25 mouse cellular contexts compared by ENCODE assay signal in genomic region chr4:152542447-152542846, GRCm38 (mm10).
DNase-seq lines count a peak whose midpoint lies in the region; ATAC-seq and TF ChIP-seq lines count a peak whose summit lies in the region.
"Had no signal": no experiment of that assay in that cellular context is flagged by ENCODE, and none has a peak within 500 bp of the region (broad histone marks: within the 10 kb centered on the region; RNA-seq: fewer than 3 reads in every experiment).

No protein-coding gene starts in this region.

- no peaks in the 10 kb centered on the region for H3K36me3 ChIP-seq in forebrain, postnatal 0 days (ENCODE audit: insufficient read depth)
- H3K36me3 ChIP-seq in forebrain, embryonic 15.5 days: 0 out of 2 replicates have a peak, but pooled peaks cover 8% of the 10 kb centered on the region
- H3K36me3 ChIP-seq in liver, postnatal 0 days (replicated peaks; ENCODE audit: insufficient read depth, low read length): no peaks in the 10 kb centered on the region
- no peaks in the 10 kb centered on the region for H3K36me3 ChIP-seq in liver, embryonic 12.5 days
- H3K36me3 ChIP-seq in E14TG2a.4 (ENCODE audit: insufficient read depth, low read length): no peaks in the 10 kb centered on the region

- no peak overlapping the region for H3K27ac ChIP-seq in forebrain, postnatal 0 days (ENCODE audit: low read depth, low read length)
- H3K27ac ChIP-seq in forebrain, embryonic 15.5 days (replicated peaks): no peak overlapping the region
- no peak overlapping the region for H3K27ac ChIP-seq in liver, postnatal 0 days (ENCODE audit: low read depth)
- no peak overlapping the region for H3K27ac ChIP-seq in liver, embryonic 12.5 days
- no peak overlapping the region for H3K27ac ChIP-seq in bone marrow, adult 2 months (ENCODE audit: control insufficient read depth, insufficient read depth, low read depth, low read length, poor library complexity)
- H3K27ac ChIP-seq: forebrain, embryonic 12.5 days; hindbrain, embryonic 10.5 days; limb, embryonic 10.5 days; midbrain, embryonic 10.5 days had no signal

- WGBS in forebrain, postnatal 0 days: 95% methylated on average over 11 of the region's 11 CpGs
- WGBS in forebrain, embryonic 15.5 days: 98% methylated on average over 11 of the region's 11 CpGs
- 84% methylated on average over 11 of the region's 11 CpGs for WGBS in liver, postnatal 0 days (ENCODE audit: insufficient replicate concordance)
- WGBS in liver, embryonic 12.5 days (ENCODE audit: insufficient replicate concordance): 89% methylated on average over 11 of the region's 11 CpGs
- 88% methylated on average over 11 of the region's 11 CpGs for WGBS in bone marrow, adult 2 months

- no peak overlapping the region for H3K4me2 ChIP-seq in forebrain, postnatal 0 days (ENCODE audit: low read depth)
- no peak overlapping the region for H3K4me2 ChIP-seq in forebrain, embryonic 15.5 days (replicated peaks)
- no peak overlapping the region for H3K4me2 ChIP-seq in liver, postnatal 0 days (ENCODE audit: low read depth, low read length)
- H3K4me2 ChIP-seq in liver, embryonic 12.5 days: no peak overlapping the region
- H3K4me2 ChIP-seq: forebrain, embryonic 12.5 days; liver, embryonic 11.5 days had no signal

- no peaks in the 10 kb centered on the region for H3K27me3 ChIP-seq in forebrain, postnatal 0 days (ENCODE audit: insufficient read depth, low read length)
- H3K27me3 ChIP-seq in forebrain, embryonic 15.5 days: no peaks in the 10 kb centered on the region
- H3K27me3 ChIP-seq in liver, postnatal 0 days (ENCODE audit: insufficient read depth, low read length): no peaks in the 10 kb centered on the region
- no peaks in the 10 kb centered on the region; the same call in 1 of the 2 replicates for H3K27me3 ChIP-seq in liver, embryonic 12.5 days (replicated peaks)
- peaks cover 4% of the 10 kb centered on the region for H3K27me3 ChIP-seq in E14TG2a.4 (ENCODE audit: insufficient read depth, low read length)
- H3K27me3 ChIP-seq: CH12.LX; forebrain, embryonic 12.5 days had no signal

- no peak for DNase-seq in forebrain, postnatal 0 days
- no peak for DNase-seq in liver, postnatal 0 days
- no peak for DNase-seq in thymus, postnatal 10 days (ENCODE audit: low spot score in 2 of 2)
- DNase-seq: adrenal gland, postnatal 14 days; cerebellum, adult 2 months; cerebellum, postnatal 36 days; gastrocnemius, postnatal 36 days; kidney, adult 8-10 months; kidney, postnatal 25 days; layer of hippocampus, adult 9-11 months; lung, postnatal 10 days; right cerebral cortex, postnatal 4 days; thymus, postnatal 36 days had no signal

- ATAC-seq in forebrain, postnatal 0 days: no peak
- ATAC-seq in forebrain, embryonic 15.5 days (replicated peaks): no peak
- ATAC-seq in liver, postnatal 0 days: no peak
- no peak for ATAC-seq in liver, embryonic 12.5 days
- no peak for ATAC-seq in erythroblast, adult 5-6 weeks (replicated peaks; ENCODE audit: low FRiP score, poor library complexity, severe bottlenecking)
- ATAC-seq: activated CD4-positive, CD25-positive, alpha-beta regulatory T cell, adult 4 months had no signal

- no peak for TF ChIP-seq EP300 in liver, postnatal 0 days (IDR thresholded peaks at IDR 0.05; ENCODE audit: low read depth)

- no peaks in the 10 kb centered on the region for H3K9me3 ChIP-seq in forebrain, postnatal 0 days (ENCODE audit: low read length)
- H3K9me3 ChIP-seq in forebrain, embryonic 15.5 days: no peaks in the 10 kb centered on the region
- H3K9me3 ChIP-seq in liver, postnatal 0 days (ENCODE audit: low read length): no peaks in the 10 kb centered on the region
- peaks cover 10% of the 10 kb centered on the region; the same call in 1 of the 2 replicates for H3K9me3 ChIP-seq in liver, embryonic 12.5 days (replicated peaks)
- no peaks in the 10 kb centered on the region for H3K9me3 ChIP-seq in E14TG2a.4 (ENCODE audit: low read length)
- H3K9me3 ChIP-seq: forebrain, embryonic 12.5 days; limb, embryonic 10.5 days had no signal

- no peak overlapping the region for H3K4me3 ChIP-seq in forebrain, postnatal 0 days (ENCODE audit: low read depth, low read length)
- H3K4me3 ChIP-seq in forebrain, embryonic 15.5 days: no peak overlapping the region
- no peak overlapping the region for H3K4me3 ChIP-seq in liver, postnatal 0 days (ENCODE audit: low read depth, low read length)
- no peak overlapping the region for H3K4me3 ChIP-seq in liver, embryonic 12.5 days
- H3K4me3 ChIP-seq in E14TG2a.4 (replicated peaks; ENCODE audit: low read length): no peak overlapping the region
- H3K4me3 ChIP-seq in bone marrow, adult 2 months (replicated peaks; ENCODE audit: control insufficient read depth, low read depth, low read length): no peak overlapping the region
- H3K4me3 ChIP-seq: forebrain, embryonic 12.5 days; hindbrain, embryonic 10.5 days; limb, embryonic 10.5 days; midbrain, embryonic 10.5 days had no signal

- no peaks in the 10 kb centered on the region for H3K4me1 ChIP-seq in forebrain, postnatal 0 days (ENCODE audit: insufficient read depth)
- H3K4me1 ChIP-seq in forebrain, embryonic 15.5 days: peaks cover 2% of the 10 kb centered on the region
- H3K4me1 ChIP-seq in liver, postnatal 0 days (ENCODE audit: insufficient read depth): no peaks in the 10 kb centered on the region
- H3K4me1 ChIP-seq in liver, embryonic 12.5 days: peaks cover 2% of the 10 kb centered on the region; the same call in 1 of the 2 replicates
- H3K4me1 ChIP-seq in E14TG2a.4 (replicated peaks; ENCODE audit: low read depth, low read length): peaks cover 40% of the 10 kb centered on the region
- H3K4me1 ChIP-seq in bone marrow, adult 2 months (ENCODE audit: control insufficient read depth, insufficient read depth, low read length): no peaks in the 10 kb centered on the region

- peak; percentile 39 for TF ChIP-seq CTCF in forebrain, postnatal 0 days (IDR thresholded peaks at IDR 0.05; ENCODE audit: low read depth)
- peak; percentile 35; the same call in 1 of the 2 replicates for TF ChIP-seq CTCF in liver, postnatal 0 days (IDR thresholded peaks at IDR 0.05; ENCODE audit: low read depth)
- 0 out of 2 replicates have a peak, but pooled peaks have one; percentile 10 for TF ChIP-seq CTCF in E14TG2a.4 (conservative IDR thresholded peaks at IDR 0.05; ENCODE audit: low read length)
- TF ChIP-seq CTCF in bone marrow, adult 2 months (IDR thresholded peaks at IDR 0.05; ENCODE audit: control insufficient read depth, insufficient read depth, low read length): peak; percentile 39; the same call in 1 of the 2 replicates

- H3K9ac ChIP-seq in forebrain, postnatal 0 days: no peak overlapping the region
- H3K9ac ChIP-seq in forebrain, embryonic 15.5 days (replicated peaks): no peak overlapping the region
- H3K9ac ChIP-seq in liver, postnatal 0 days (replicated peaks): no peak overlapping the region
- H3K9ac ChIP-seq in liver, embryonic 12.5 days: no peak overlapping the region
- H3K9ac ChIP-seq: forebrain, embryonic 12.5 days had no signal

- no peak for TF ChIP-seq POLR2A in bone marrow, adult 2 months (IDR thresholded peaks at IDR 0.05; ENCODE audit: borderline replicate concordance, control insufficient read depth, low read depth, low read length)
